Mouse (Mus musculus) midbrain, embryonic 13.5 days (tissue): ENCODE data around the gene Muc16. TPM values are rescaled to one million over a fixed set of nuclear protein-coding genes. Genes with fewer than 3 reads are reported as not detected.

Experiments
- microRNA-seq: library from miRNA; unstranded; fragments of <30 nt; microRNA quantifications from one replicate; pipeline ENCODE4, GENCODE M21; 2016
- polyA plus RNA-seq: library from polyadenylated mRNA; unstranded; fragments of >200 nt; fragmentation: Nextera tagmentation; extraction: Ambion mirVana; gene quantifications from 2 replicates; pipeline ENCODE4 v1.2.1, GENCODE M21; 2015

Gene Muc16
- polyA plus RNA-seq, 1 experiment from 2014 or later = not detected

Small RNA genes lying within 50 kb of the gene (microRNA-seq; reads per million reads assigned to microRNA genes)
- gene Gm22854 = not detected

Other genes starting within 250 kb of the Muc16 start
- 0.07 and 0.09 TPM in 2 replicates for gene Mbd3l2, start 243.9 kb downstream of the Muc16 start, polyA plus RNA-seq
- gene Zfp558, start 196.3 kb downstream of the Muc16 start, polyA plus RNA-seq = 45.2 and 46.7 TPM in 2 replicates
- not detected in 2 replicates for gene Mbd3l1, start 196.2 kb downstream of the Muc16 start, polyA plus RNA-seq
- not detected in 2 replicates for gene Olfr24, start 89.5 kb upstream of the Muc16 start, polyA plus RNA-seq
- gene Olfr828, start 145.0 kb upstream of the Muc16 start, polyA plus RNA-seq = not detected in 2 replicates
- not detected in 2 replicates for gene Olfr829, start 180.4 kb upstream of the Muc16 start, polyA plus RNA-seq
- not detected in 2 replicates for gene Olfr830, start 200.2 kb upstream of the Muc16 start, polyA plus RNA-seq